Mouse (Mus musculus): ENCODE results near the gene 1700001K19Rik.
"Not testable (repeated sequence)": the region's sequence is repeated elsewhere in the genome, so short reads cannot be mapped to it uniquely, and the experiment has no call there.

The 1700001K19Rik gene

DNA sequence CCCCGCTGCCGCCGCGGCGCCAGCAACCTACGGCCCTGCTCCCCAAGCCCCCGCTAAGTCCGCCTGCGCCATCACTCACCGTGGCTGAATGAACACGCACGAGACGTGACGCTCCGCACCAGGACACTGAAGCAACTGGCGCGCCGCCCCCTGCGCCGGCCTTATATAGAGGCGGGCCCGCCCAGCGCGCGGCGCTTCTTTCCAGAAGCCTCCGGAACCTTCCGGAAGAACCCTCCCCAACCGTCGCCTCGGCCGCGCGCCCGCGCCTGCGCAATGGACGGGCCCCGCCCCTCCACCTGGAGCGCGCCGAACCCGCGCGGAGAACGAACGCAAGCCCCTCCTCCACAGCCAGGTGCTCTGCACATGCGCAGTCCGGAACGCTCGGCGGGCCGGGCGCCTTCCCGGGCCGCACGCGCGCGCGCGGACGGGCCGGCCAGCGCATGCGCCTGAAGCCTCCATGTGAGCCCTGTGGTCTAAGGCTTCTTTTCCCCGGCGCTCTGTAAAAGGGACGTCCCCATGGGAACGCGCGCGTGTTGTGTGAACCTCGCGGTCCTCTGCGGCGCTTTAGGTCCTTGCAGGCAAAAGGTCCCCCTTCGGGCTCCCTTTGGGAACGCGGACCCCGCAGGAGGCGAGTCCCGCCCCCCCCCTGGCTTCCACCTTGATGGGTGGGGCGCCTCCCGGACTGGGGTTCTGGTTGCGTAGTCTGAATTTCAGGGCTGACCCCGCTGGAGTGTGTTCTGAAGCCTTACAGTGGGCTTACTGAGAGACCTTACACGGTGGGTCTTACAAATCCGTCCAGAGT, 14.0 kb upstream of the 1700001K19Rik start:
- peak; percentile 94 for DNase-seq (ENCODE audit: low read depth, low spot score)

DNA sequence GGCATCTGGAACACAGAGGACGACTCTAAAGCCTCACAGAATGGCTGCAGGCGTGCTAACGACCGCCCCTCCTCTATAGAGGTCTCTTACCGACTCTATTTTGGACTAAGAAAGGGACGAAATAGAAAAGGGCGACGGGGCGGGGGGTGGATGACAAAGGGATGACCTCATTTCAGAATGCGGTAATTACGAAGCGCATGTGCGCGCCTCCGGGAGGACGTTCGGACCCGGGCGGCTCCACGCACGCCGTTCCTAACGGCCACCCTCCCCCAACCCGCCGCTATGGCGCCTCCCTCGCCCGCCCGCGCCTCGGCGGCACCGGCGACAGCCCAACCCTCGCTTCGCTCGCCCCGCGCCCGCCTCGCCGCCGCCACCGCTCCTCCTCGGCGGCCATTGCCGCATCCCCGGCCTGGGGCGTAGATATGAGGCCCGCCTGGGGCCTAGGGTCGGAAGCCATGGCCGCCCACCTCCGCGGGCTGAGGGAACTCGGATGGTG, 13.3 kb upstream of the 1700001K19Rik start:
- peak; percentile 18 for DNase-seq (ENCODE audit: low read depth, low spot score)

DNA sequence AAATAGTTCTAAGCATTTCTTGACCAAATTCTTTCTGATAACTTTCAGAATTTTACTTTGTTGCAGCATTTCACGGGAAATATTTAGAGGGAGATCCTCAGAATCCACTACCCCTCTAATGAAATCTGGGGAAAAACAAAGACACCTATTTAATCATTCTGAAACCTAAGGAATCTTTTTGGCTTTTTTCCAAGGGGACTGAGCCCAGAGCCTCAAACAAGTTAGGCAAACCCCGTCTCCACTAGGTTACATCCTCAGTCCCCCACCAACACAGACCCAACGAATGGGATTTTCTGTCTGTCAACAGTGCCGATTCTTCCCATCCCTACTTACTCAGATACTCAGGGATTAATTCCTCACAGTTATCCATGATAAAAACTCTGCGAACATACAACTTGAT, 11.0 kb upstream of the 1700001K19Rik start:
- not testable (repeated sequence) for DNase-seq (ENCODE audit: low read depth, low spot score)

DNA sequence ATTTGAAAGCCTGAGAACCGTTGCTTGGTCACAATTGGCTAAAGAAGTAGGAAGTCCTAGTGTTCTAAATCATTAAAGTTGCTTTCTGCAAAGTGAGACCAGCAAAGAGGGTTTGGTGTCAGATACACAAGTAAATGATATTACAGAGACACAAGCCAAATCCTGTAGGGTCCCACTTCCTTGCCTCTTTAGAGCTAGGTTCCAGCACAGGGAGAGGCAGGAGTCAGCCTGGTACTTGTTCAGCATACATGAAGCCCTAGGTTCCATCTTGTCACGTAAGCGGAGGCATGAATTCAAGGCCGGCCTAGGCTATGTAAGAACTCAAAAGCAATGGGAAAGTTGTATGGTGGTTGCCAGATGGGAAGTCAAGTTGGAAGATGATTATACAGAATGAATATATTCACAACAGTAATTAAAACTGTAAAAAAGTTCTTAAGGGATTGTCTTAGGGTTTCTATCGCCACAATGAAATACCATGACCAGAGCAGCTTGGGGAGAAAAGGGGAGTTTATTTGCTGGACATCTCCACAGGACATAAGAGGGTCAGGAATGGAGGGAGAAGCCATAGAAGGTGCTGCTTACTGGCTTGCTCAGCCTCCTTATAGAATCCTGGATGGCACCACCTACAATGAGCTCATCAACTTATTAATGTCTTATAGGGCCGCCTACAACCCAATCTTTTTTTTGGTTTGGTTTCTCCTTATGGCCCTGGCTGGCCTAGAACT, 7.7 kb upstream of the 1700001K19Rik start:
- DNase-seq (ENCODE audit: low read depth, low spot score): no peak

DNA sequence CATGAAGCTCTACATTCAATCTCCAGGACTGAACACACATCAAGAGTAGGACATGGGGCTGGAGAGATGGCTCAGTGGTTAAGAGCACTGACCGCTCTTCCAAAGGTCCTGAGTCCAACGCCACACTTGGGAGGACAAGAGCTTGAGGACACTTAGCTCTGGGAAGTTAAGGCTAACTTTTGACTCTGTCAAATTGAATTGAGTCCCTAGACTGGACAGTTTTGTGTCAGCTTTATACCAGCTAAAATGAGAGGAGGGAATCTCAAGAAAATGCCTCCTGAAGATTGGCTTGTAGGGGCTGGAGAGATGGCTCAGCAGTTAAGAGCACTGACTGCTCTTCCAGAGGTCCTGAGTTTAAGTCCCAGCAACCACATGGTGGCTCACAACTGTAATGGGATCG, 6.5 kb upstream of the 1700001K19Rik start:
- DNase-seq (ENCODE audit: low read depth, low spot score): not testable (repeated sequence)

DNA sequence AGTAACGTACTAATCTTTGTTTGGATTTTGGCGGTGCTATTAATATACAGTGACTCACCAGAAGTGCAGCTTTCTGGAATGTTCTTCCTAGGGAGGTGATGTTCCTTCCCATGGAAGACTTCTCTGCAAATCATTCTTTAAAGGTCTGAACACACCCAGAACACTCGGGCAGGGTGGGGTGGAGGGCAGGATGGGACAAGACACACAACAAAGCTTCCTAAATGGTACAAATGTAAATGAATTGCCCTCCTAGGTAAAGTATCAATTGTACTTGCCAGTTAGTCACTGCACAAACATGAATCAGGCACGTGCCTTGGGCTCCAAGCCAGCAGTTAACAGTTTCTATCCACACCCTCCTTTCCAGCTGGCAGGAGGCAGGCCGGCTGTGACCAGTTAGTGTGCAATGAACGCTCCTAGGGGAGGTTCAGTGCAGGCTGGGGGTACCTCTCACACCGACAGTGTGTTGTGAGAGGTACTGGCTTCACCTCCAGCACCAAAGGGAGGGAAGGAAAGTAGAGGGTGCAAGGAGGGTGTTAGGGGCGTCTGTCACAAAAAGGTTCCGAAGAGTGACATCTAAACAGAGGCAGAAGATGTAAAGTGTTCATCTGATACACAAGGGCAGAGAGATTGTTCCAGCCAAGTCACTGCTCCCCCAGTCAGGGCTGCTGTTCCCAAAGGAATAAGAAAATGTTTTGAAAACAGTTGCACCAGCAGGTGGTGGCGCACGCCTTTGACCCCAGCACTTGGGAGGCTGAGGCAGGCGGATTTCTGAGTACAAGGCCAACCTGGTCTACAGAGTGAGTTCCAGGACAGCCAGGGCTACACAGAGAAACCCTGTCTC, 5.7 kb upstream of the 1700001K19Rik start:
- DNase-seq (ENCODE audit: low read depth, low spot score): no peak

DNA sequence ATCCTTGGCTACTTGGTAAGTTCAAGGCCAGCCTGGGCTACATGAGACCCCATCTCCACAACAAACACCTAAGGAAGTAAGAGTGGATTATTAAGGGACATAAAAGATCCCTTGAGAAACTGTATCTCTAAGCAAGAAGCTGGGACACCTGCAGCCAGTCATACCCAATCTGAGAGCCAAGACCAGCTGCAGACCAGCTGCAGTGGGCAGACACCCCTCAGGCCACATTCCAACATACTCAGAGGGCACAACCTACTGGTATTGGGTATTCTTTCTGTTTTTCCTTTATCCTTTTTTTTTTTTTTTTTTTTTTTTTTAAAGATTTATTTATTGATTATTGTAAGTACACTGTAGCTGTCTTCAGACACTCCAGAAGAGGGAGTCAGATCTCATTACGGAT, 1.2 kb upstream of the 1700001K19Rik start:
- DNase-seq (ENCODE audit: low read depth, low spot score): no peak

DNA sequence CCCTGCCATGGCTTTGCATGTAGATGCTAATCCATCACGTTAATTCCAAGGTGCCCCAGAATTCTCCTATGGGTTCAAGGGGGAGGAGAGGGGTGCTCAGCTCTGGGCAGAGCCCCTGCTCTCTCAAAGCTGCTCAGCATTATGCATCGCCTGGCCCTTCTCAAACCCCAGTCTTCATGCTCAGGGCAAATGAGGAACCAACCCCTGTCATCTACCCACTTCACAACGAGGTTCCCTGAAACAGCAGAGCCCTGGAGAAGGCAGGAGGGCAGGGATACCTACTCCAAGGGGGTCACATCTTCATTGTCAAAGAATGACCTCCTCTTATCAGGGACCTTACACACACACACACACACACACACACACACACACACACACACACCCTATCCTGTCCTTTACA, 541 bp downstream of the 1700001K19Rik start:
- DNase-seq (ENCODE audit: low read depth, low spot score): no peak

DNA sequence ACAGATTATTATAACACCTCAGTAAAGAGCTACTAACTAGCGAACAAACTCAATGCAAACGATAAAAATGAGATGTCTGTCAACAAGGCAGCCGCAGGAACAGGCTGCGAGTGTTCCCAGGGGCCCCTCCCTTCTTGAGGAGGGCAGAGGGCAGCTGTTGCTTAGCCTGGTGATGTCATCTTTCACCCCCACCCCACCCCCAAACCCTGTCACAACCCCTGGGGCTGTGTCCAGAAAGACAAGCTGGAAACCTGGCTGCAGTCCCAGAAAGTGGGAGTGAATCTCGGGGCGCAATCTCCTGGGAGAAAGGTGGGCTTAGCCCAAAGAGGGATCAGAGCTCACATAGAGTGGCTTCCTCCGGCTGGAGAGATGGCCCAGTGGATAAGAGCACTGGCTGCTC, 1.2 kb downstream of the 1700001K19Rik start:
- no peak for DNase-seq (ENCODE audit: low read depth, low spot score)

DNA sequence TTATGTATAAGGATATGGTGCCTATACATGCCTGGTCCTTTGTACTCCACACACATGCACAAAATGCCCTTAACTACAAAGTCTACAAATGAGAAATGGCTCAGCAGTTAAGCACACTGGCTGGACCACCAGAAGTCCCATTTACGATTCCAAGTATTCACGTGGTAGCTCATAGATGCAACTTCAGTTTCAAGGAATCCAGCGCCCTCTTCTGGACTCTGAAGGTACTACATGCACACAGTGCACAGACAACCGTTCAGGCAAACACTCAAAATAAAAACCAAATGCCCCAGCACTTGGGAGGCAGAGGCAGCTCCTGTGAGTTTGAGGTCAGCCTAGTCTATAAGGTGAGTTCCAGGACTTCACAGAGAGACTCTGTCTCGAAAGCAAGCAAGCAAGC, 8.2 kb downstream of the 1700001K19Rik start:
- DNase-seq (ENCODE audit: low read depth, low spot score): no peak

DNA sequence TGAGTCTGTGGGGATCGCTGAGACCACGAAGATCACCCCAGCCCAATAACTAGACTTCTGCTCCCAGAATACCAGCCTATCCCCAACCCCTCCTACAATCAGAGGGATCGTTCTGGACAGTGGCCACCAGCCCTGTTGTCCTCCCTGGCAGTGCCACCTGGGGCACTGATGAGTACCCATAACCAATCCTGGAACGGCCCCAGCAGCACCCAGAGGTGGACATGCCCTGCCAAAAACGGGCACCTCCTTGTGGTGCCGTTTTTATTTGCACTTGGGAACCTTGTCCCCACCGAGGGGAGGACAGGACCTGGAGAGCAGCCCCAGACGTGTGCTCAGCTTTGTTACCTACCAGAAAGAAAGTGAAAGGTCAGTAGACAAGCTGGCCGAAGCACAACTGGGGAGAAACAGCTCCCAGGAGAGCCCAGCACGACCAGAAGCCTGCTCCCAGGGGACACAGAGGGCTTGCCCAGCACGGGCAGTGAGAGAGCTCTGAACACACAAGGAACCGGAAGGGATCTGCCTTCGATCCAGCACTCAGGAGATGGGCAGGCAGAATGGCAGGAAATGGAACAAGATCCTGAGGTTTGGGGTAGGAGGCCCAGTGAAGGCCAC, 14.8 kb downstream of the 1700001K19Rik start:
- DNase-seq (ENCODE audit: low read depth, low spot score): no peak

DNA sequence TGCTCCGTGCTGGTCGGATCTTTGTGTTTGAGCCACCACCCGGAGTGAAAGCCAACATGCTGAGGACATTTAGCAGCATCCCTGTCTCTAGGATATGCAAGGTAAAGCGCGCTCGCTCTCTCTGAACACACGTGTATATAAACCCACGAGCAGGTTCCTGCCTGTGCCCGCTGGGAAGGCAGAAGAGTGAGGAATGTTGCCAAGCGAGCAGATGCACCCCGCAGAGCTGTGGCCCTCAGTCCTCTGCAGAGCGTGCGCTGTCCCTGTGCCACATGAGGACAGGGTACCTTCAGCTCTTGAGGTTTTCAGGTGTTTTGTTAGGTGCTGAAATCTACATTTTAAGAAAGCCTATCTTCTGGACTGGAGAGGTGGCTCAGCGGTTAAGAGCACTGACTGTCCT, 20.7 kb downstream of the 1700001K19Rik start:
- no peak for DNase-seq (ENCODE audit: low read depth, low spot score)

DNA sequence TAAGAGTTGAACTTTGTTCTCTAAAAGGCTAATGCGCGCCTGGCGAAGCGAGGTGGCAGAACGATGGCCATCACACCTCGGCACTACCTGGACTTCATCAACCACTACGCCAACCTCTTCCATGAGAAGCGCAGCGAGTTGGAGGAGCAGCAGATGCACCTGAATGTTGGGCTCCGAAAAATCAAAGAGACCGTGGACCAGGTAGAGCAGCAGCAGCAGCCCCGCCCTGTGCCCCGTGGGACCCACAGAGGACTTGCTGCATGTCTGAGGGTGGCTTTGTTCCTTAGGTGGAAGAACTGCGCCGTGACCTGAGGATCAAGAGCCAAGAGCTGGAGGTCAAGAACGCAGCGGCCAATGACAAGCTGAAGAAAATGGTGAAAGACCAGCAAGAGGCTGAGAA, 31.0 kb downstream of the 1700001K19Rik start:
- DNase-seq (ENCODE audit: low read depth, low spot score): no peak

DNA sequence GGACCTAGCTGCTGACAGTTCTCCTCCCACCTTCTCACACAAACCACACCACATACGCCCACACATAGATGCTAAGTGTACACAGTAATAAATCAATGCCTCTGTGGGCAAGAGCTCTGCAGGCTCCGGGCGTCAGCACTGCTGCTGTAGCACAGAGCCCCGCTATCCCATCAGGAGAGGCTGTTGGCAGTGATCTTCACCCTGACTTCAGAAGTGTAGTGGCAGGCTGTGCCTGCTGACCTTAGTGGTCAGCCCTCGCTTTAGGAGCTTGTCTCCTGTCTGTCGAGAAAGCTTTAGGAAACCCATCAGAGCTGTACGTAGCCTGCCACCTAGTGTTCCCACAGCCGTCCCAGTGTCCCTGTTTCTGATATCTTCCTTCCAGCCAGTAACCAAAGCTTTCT, 32.2 kb downstream of the 1700001K19Rik start:
- DNase-seq (ENCODE audit: low read depth, low spot score): no peak

DNA sequence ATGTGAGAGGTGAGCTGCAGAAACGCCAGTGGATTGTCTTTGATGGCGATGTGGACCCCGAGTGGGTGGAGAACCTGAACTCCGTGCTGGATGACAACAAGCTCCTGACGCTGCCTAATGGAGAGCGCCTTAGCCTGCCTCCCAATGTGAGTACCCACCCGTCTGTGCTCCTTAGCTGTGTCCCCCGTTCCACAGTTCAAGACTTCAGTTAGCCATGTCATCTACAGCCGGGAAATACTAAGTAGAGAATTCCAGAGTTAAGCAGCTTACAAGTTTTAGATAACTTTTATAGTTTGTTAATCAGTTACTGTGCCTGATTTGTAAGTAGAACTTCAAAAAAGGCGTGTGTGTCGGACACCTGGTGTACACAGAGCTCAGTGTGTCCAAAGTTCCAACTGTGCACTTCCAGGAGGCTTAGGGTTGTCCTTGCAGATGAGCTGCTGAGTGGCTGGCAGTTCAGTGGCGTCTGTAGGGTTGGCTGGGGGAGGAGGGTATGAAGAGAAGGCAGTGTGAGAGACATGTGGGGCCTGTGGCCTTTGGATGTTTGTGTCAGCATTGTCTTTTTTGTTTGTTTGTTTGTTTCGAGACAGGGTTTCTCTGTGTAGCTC, 44.8 kb downstream of the 1700001K19Rik start:
- DNase-seq (ENCODE audit: low read depth, low spot score): no peak

DNA sequence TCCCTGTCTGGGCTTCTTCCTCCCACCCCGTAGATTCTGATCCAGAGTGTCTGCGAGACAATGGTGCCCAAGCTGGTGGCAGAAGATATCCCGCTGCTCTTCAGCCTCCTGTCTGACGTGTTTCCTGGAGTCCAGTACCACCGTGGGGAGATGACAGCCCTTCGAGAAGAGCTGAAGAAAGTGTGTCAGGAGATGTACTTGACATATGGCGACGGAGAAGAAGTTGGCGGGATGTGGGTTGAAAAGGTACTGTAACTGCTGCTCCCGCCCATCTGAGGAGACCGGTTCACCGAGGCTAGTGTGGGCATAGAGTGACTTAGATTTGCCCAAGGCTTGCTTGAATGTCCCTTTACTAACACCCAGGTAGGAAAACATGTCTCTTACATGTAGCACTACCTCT, 46.1 kb downstream of the 1700001K19Rik start:
- DNase-seq (ENCODE audit: low read depth, low spot score): no peak

DNA sequence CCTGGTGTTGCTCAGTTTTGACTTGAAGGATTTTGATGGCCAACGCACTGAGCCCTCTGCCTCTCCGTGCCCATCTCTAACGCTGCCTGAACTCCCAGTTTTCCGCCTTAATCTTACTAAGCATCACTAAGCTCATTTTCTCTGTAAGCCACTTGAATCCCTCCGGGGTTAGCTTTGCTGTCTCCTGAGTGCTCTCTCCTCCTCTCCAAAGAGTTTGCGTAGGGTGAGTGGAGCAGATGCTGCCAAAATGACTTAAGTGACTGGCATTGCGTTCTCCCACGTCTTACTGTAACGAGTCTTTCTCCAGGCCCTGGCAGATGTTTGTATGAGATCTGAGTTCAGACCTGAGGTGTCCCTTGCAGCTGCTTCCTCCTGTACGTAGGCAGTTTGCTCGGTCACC, 52.4 kb downstream of the 1700001K19Rik start:
- DNase-seq (ENCODE audit: low read depth, low spot score): no peak

Measured in brain, embryonic 18.5 days (tissue).